Mouse (Mus musculus): ENCODE data around the gene Sardh. TPM values are rescaled to one million over a fixed set of nuclear protein-coding genes. Genes with fewer than 3 reads are reported as not detected.

The Sardh gene
- polyA plus RNA-seq, 1 experiment = not detected

DNA sequence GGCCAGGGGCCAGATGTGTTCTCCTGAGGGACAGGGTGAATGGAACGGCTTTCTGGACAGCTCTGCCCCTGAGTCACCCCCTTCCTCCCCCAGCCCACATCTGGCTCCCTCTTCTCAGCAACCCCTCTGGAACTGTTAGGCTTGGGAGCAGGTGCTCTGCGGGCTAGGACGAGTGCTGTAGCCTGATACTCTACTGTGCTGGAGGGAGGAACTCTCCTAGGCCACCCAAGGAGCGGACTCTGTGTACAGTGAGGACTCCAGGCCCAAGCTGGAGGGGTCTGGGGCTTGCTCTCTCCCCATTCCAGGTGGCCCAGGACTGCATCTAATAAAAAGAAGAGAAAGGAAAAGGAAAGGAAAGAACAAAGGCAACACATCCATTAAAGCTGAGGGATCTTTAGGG lies 58.1 kb downstream of the Sardh start:
- no peaks in the 10 kb centered on the region for H3K4me1 ChIP-seq (ENCODE audit: control insufficient read depth, insufficient read depth, low read length)
- TF ChIP-seq POLR2A (IDR thresholded peaks at IDR 0.05; ENCODE audit: insufficient read depth, low read length) = no peak
- no peak for TF ChIP-seq CTCF (IDR thresholded peaks at IDR 0.05; ENCODE audit: low read depth, low read length)
- no peak for TF ChIP-seq EP300 (IDR thresholded peaks at IDR 0.05; ENCODE audit: insufficient read depth, low read depth, low read length)
- no peak overlapping the region for H3K9ac ChIP-seq (ENCODE audit: low read depth, poor library complexity, severe bottlenecking)
- no peak overlapping the region for H3K4me3 ChIP-seq (ENCODE audit: low read depth, low read length)
- H3K27ac ChIP-seq (ENCODE audit: insufficient read depth, low read length) = no peak overlapping the region
- H3K27me3 ChIP-seq (ENCODE audit: control insufficient read depth, insufficient read depth, low read length, poor library complexity, severe bottlenecking) = no peaks in the 10 kb centered on the region
- H3K9me3 ChIP-seq (replicated peaks; ENCODE audit: control insufficient read depth, insufficient read depth, low read length, poor library complexity, severe bottlenecking) = no peaks in the 10 kb centered on the region
- no peaks in the 10 kb centered on the region for H3K36me3 ChIP-seq (ENCODE audit: control insufficient read depth, insufficient read depth, low read length, poor library complexity, severe bottlenecking)

DNA sequence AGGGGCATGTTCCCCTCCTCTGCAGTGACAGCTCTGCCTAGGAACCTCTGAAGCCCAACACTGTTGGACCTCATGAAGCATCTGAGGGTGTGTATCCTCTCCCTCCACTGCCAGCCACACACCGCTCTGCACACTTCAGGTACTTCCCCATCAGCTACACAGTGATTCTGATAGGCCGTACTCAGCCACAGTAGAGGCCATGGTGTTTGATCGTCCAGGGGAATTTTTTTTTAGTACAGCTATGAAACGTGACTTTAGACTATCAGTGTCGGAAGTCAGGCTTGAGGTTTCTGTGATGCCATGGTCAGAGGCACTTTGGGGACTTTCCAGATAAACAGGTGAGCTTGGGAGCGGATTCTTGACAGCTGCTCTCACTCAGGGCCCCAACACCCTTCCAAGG lies 60.6 kb downstream of the Sardh start:
- no peak overlapping the region for H3K9ac ChIP-seq (ENCODE audit: low read depth, poor library complexity, severe bottlenecking)
- H3K9me3 ChIP-seq (replicated peaks; ENCODE audit: control insufficient read depth, insufficient read depth, low read length, poor library complexity, severe bottlenecking) = no peaks in the 10 kb centered on the region
- no peak overlapping the region for H3K27ac ChIP-seq (ENCODE audit: insufficient read depth, low read length)
- no peaks in the 10 kb centered on the region for H3K27me3 ChIP-seq (ENCODE audit: control insufficient read depth, insufficient read depth, low read length, poor library complexity, severe bottlenecking)
- no peaks in the 10 kb centered on the region for H3K4me1 ChIP-seq (ENCODE audit: control insufficient read depth, insufficient read depth, low read length)
- H3K36me3 ChIP-seq (ENCODE audit: control insufficient read depth, insufficient read depth, low read length, poor library complexity, severe bottlenecking) = no peaks in the 10 kb centered on the region
- no peak overlapping the region for H3K4me3 ChIP-seq (ENCODE audit: low read depth, low read length)
- TF ChIP-seq POLR2A (IDR thresholded peaks at IDR 0.05; ENCODE audit: insufficient read depth, low read length) = no peak
- TF ChIP-seq CTCF (IDR thresholded peaks at IDR 0.05; ENCODE audit: low read depth, low read length) = no peak
- TF ChIP-seq EP300 (IDR thresholded peaks at IDR 0.05; ENCODE audit: insufficient read depth, low read depth, low read length) = no peak

DNA sequence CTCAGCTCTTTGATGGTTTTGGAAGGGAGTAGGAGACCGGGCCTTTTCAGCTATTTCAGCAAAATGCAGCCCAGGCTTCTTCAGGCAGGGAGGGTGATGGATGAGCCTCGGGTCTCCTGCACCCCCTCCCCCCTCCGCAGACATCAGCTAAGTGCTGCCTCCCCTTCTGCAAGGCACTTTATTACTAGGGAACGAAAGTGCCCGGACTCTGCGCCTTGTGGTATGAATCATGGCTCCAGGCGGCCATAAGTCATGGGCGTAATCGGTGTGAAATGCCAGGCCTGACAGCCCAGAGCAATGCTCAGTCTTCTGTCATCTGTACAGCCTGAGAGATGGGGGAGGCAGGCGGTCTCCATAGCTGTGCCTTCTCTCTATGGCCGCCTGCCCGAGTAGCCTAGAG lies 64.4 kb downstream of the Sardh start:
- Histone ChIP-seq H3K9ac (ENCODE audit: low read depth, poor library complexity, severe bottlenecking) (no peak overlapping the region), H3K27ac (ENCODE audit: insufficient read depth, low read length) (no peak overlapping the region), H3K36me3 (ENCODE audit: control insufficient read depth, insufficient read depth, low read length, poor library complexity, severe bottlenecking) (no peaks in the 10 kb centered on the region), H3K4me1 (ENCODE audit: control insufficient read depth, insufficient read depth, low read length) (no peaks in the 10 kb centered on the region), H3K27me3 (ENCODE audit: control insufficient read depth, insufficient read depth, low read length, poor library complexity, severe bottlenecking) (no peaks in the 10 kb centered on the region), H3K9me3 (replicated peaks; ENCODE audit: control insufficient read depth, insufficient read depth, low read length, poor library complexity, severe bottlenecking) (no peaks in the 10 kb centered on the region), H3K4me3 (ENCODE audit: low read depth, low read length) (no peak overlapping the region)
- no peak for TF ChIP-seq POLR2A (IDR thresholded peaks at IDR 0.05; ENCODE audit: insufficient read depth, low read length)
- no peak for TF ChIP-seq CTCF (IDR thresholded peaks at IDR 0.05; ENCODE audit: low read depth, low read length)
- no peak for TF ChIP-seq EP300 (IDR thresholded peaks at IDR 0.05; ENCODE audit: insufficient read depth, low read depth, low read length)

DNA sequence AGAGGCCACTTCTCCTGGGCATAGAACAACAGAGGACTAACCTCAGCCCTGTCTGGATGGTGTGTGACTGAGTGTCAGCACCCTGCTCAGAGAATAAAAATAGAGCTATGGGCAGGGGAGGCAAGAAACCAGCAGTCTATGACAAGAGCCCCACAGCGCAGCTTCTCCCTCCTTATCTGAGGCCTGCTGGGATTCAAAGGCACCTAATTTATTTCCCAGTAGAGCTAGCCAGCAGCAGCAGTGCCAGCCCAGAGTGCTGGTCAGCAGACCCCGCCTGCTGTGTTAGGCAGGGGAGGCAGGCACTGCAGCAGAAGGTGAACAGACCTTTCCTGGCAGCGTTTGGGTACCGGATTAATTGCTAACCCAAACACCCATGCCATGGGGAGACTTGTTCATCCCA lies 66.2 kb downstream of the Sardh start:
- Histone ChIP-seq H3K36me3 (ENCODE audit: control insufficient read depth, insufficient read depth, low read length, poor library complexity, severe bottlenecking) (no peaks in the 10 kb centered on the region), H3K4me1 (ENCODE audit: control insufficient read depth, insufficient read depth, low read length) (no peaks in the 10 kb centered on the region), H3K4me3 (ENCODE audit: low read depth, low read length) (no peak overlapping the region), H3K9ac (ENCODE audit: low read depth, poor library complexity, severe bottlenecking) (no peak overlapping the region), H3K27ac (ENCODE audit: insufficient read depth, low read length) (no peak overlapping the region), H3K27me3 (ENCODE audit: control insufficient read depth, insufficient read depth, low read length, poor library complexity, severe bottlenecking) (no peaks in the 10 kb centered on the region), H3K9me3 (replicated peaks; ENCODE audit: control insufficient read depth, insufficient read depth, low read length, poor library complexity, severe bottlenecking) (no peaks in the 10 kb centered on the region)
- no peak for TF ChIP-seq CTCF (IDR thresholded peaks at IDR 0.05; ENCODE audit: low read depth, low read length)
- no peak for TF ChIP-seq POLR2A (IDR thresholded peaks at IDR 0.05; ENCODE audit: insufficient read depth, low read length)
- TF ChIP-seq EP300 (IDR thresholded peaks at IDR 0.05; ENCODE audit: insufficient read depth, low read depth, low read length) = no peak

DNA sequence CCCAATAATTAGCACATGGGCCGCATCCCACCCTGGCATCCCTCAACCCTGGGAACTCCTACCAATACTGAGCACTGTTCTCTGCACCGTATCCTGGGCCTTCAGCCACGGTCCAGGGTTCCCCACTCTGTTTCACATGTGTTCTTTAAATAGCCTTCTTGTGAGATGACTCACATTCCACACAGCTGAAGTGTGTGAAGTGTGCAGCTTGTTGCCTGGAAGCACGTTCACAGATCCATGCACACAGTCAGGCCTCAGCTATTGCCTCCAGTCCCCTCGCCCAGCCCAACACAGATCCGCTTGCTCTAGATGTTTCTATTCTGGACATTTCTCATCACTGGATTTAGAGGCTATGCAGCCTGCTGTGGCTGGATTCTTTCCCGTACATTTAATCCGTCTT lies 69.0 kb downstream of the Sardh start:
- Histone ChIP-seq H3K9ac (ENCODE audit: low read depth, poor library complexity, severe bottlenecking) (no peak overlapping the region), H3K9me3 (replicated peaks; ENCODE audit: control insufficient read depth, insufficient read depth, low read length, poor library complexity, severe bottlenecking) (no peaks in the 10 kb centered on the region), H3K4me1 (ENCODE audit: control insufficient read depth, insufficient read depth, low read length) (no peaks in the 10 kb centered on the region), H3K4me3 (ENCODE audit: low read depth, low read length) (no peak overlapping the region), H3K27ac (ENCODE audit: insufficient read depth, low read length) (no peak overlapping the region), H3K27me3 (ENCODE audit: control insufficient read depth, insufficient read depth, low read length, poor library complexity, severe bottlenecking) (no peaks in the 10 kb centered on the region), H3K36me3 (ENCODE audit: control insufficient read depth, insufficient read depth, low read length, poor library complexity, severe bottlenecking) (no peaks in the 10 kb centered on the region)
- no peak for TF ChIP-seq POLR2A (IDR thresholded peaks at IDR 0.05; ENCODE audit: insufficient read depth, low read length)
- no peak for TF ChIP-seq CTCF (IDR thresholded peaks at IDR 0.05; ENCODE audit: low read depth, low read length)
- TF ChIP-seq EP300 (IDR thresholded peaks at IDR 0.05; ENCODE audit: insufficient read depth, low read depth, low read length) = no peak

DNA sequence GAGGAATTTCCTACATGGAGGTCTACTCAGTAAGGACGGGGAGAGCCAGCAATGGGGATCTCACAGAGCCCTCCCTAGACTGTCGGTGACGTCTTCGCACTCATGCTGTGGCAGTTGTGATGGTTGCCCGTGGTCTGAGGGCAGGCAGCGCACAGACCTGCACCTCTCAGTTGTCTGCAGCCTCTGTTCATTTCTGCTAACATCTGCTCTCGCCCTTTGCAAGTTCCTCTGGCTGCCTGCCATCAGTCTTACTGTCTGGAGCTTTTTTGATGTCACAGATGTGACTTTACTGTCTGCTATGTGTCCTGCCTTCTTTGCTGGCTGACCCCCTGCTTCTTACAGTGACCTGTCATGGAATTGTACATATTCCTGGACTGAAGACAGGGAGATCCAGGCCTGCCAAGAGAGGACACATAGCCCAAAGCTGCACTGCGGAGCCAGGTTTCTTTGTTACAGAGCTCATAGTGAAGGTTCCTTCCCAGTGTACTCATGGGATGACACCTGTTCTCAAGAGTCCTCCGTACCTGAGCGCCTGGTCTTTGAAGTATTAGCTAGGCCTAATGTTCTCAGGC lies 72.4 kb downstream of the Sardh start:
- no peaks in the 10 kb centered on the region for H3K4me1 ChIP-seq (ENCODE audit: control insufficient read depth, insufficient read depth, low read length)
- no peaks in the 10 kb centered on the region for H3K36me3 ChIP-seq (ENCODE audit: control insufficient read depth, insufficient read depth, low read length, poor library complexity, severe bottlenecking)
- H3K27ac ChIP-seq (ENCODE audit: insufficient read depth, low read length) = no peak overlapping the region
- no peak overlapping the region for H3K4me3 ChIP-seq (ENCODE audit: low read depth, low read length)
- no peak overlapping the region for H3K9ac ChIP-seq (ENCODE audit: low read depth, poor library complexity, severe bottlenecking)
- no peaks in the 10 kb centered on the region for H3K27me3 ChIP-seq (ENCODE audit: control insufficient read depth, insufficient read depth, low read length, poor library complexity, severe bottlenecking)
- H3K9me3 ChIP-seq (replicated peaks; ENCODE audit: control insufficient read depth, insufficient read depth, low read length, poor library complexity, severe bottlenecking) = no peaks in the 10 kb centered on the region
- TF ChIP-seq CTCF (IDR thresholded peaks at IDR 0.05; ENCODE audit: low read depth, low read length) (no peak), POLR2A (IDR thresholded peaks at IDR 0.05; ENCODE audit: insufficient read depth, low read length) (no peak), EP300 (IDR thresholded peaks at IDR 0.05; ENCODE audit: insufficient read depth, low read depth, low read length) (no peak)
